Mouse (Mus musculus) spleen, adult 18-20 months (tissue): ENCODE results near the gene Kif5c.
A peak's percentile ranks its signal among the peaks of the same experiment; 100 is the strongest.

Experiments used
- DNase-seq, 2 experiments: peaks; one replicate each; pipeline ENCODE4 v3.0.0; 2022; ENCODE audit warnings: mixed read lengths in 2 of 2

Kif5c gene

GRCm38 (mm10) chr2:49726672-49727071 is 107.6 kb downstream of the Kif5c start:
- DNase-seq = no peak

GRCm38 (mm10) chr2:49727199-49727598 is 108.1 kb downstream of the Kif5c start:
- DNase-seq = peak in 1 of 2 experiments; percentile 35

GRCm38 (mm10) chr2:49727686-49728085 is 108.6 kb downstream of the Kif5c start:
- DNase-seq = no peak

DNA sequence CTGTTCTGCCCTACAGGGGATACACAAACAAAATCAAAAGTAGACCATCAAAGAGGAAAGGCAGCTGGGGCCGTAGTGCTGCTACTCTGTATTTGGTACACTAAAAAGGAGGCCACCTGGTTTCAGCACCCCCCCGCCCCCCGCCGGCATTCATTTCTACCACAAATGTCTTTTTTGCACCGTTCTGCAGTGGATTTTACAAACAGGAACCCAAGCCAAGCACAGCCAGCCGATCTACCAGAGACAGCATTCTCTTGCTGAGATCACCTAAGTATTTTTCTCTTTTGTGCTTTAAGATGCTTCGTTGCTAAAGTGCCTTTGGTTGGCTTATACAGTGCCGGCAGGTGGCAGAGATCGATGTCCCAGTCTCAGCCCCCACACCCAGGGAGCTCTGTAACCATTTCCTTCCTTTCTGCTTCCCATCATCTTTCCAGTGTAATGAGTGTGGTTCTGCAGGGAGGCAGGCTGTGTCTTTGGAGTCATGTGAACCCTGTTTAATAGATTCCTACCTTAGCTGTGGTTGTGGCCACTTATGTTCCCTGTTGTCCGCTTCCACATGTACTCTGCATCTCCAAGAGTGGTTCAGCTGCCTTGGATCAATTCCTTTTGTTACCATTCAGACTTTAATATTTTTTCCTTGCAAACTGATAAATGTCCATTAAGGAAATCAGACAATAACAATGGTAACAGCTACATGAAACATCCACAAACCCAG is 110.0 kb downstream of the Kif5c start:
- no peak for DNase-seq

- DNase-seq = no peak
Observed at GRCm38 (mm10) chr2:49729611-49729969, 110.5 kb downstream of the Kif5c start.

DNA sequence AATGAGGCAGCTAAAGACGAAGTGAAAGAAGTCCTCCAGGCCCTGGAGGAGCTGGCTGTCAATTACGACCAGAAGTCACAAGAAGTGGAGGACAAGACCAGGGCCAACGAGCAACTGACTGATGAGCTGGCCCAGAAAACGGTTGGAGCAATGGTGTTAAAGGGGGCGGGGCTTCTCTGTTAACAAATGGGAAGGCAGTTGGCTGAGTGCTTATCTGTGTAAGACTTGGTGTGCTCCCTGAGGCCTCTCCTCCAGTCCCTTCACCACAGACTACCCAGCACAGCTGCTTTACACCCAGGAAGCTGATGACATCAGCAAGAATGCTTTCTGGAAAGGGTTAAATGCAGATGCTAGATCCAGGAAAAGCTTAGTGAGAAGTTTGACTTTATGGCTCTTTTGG is 111.1 kb downstream of the Kif5c start:
- DNase-seq = no peak

GRCm38 (mm10) chr2:49732745-49733655 is 113.9 kb downstream of the Kif5c start:
- no peak for DNase-seq

GRCm38 (mm10) chr2:49733656-49734008 is 114.5 kb downstream of the Kif5c start:
- peak in 1 of 2 experiments; percentile 22 for DNase-seq

GRCm38 (mm10) chr2:49734013-49734780 is 115.1 kb downstream of the Kif5c start:
- peak in 1 of 2 experiments; percentile 63 for DNase-seq

DNA sequence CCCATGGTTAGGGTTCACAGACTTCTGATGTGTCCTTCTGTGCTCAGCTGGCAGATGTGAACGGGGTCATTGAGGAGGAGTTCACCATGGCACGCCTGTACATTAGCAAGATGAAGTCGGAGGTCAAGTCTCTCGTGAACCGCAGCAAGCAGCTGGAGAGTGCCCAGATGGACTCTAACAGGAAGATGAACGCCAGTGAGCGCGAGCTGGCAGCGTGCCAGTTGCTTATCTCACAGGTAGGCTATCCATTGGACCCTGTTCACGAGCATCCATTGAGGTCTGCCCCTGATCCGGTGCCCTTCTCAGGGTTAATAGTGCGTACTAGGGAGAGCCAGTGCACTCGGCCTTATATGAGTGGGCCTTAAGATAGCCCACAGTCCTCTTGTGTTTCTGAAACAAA is 116.3 kb downstream of the Kif5c start:
- no peak for DNase-seq

DNA sequence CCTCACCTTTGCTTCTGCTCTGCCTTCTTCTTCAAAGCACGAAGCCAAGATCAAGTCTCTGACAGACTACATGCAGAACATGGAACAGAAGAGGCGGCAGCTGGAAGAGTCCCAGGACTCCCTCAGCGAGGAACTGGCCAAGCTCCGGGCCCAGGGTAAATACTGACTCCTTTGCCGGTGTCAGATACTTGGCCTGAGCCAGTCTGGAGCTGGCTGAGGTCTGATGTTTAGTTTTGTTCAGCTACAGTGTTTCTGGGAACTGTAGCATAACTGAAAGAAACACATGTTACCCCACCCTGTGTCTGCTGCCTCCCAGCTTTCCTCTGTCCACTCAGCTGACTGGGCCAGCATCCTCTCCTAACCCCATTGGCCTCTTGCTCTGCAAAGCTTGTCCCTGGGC is 119.9 kb downstream of the Kif5c start:
- DNase-seq = no peak

- DNase-seq = no peak
Observed at GRCm38 (mm10) chr2:49741026-49741425, 121.9 kb downstream of the Kif5c start.

DNA sequence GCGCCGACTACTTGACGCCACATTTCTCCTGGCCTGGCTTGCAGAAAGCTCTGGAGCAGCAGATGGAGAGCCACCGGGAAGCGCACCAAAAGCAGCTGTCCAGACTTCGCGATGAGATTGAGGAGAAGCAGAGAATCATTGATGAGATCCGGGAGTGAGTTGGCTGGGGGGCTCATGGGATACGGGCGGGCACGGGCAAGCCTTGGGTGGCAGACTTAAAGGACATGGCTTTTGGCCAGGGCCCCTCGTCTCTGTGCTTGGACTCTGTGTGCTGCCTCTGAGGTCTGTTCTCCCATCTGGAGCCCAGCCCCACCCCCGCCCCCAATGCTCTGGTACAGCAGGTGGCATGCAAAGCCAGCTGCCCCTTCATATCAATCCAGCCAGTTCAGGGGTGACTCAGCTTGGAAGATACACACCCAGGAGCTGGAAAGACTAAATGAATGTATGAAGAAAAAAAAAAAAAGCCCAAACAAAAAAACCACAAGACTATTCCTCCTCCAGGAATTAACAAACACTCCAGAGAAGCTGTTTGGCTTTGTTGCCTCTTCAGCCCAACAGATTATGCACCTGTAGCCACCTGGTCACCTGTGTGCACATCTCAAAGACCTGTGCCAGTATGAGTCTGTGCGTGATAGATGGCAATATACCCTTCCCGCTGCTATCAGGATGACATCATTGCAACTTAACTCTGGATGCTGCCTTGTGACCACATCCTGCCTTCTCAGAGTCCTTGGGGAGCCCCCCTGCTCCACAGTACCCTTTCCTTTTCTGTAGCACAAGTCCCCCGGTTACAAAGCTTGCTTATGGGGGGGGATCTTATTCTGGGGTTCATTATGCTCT is 123.0 kb downstream of the Kif5c start:
- DNase-seq = no peak

- DNase-seq = no peak
Observed at GRCm38 (mm10) chr2:49742919-49743318, 123.8 kb downstream of the Kif5c start.

- DNase-seq = no peak
Observed at GRCm38 (mm10) chr2:49743775-49744174, 124.7 kb downstream of the Kif5c start.

DNA sequence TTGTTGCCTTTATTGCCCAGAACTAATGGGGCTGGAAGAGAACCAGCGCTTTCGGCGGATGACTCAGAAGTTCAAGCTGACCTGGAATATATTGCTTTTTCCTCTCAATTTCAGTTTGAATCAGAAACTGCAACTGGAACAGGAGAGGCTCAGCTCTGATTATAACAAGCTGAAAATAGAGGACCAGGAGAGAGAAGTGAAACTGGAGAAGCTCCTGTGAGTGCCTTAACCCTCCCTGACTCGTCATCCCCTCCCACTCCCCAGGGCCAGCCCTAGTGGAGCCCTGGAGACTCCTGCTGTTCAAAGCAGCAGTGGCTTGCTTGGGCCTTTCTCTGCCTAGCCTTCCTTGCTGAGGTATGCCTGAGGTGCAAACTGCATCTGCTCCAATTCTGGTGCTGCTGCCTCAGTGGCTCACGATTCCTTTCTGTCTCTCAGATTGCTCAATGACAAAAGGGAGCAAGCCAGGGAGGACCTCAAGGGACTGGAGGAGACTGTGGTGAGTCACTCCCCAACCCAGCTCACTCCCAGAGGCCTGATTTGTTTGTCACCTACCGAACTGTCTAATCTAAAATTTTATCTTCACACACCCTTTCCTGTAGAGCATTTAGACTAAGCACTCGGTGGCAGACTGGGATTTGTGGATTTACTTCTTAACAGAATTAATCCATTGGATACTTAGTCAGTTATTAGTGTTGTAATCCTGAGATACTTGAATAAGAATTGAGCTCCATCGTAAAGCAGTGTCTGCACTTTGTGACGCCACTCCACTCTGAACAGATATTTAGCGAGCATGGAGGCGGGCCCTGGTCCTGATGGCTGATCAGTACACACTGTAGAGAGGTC is 125.4 kb downstream of the Kif5c start:
- no peak for DNase-seq

- DNase-seq = no peak
Observed at GRCm38 (mm10) chr2:49745094-49745781, 126.1 kb downstream of the Kif5c start.

- no peak for DNase-seq
Observed at GRCm38 (mm10) chr2:49746947-49747346, 127.8 kb downstream of the Kif5c start.

GRCm38 (mm10) chr2:49747670-49748069 is 128.6 kb downstream of the Kif5c start:
- no peak for DNase-seq

GRCm38 (mm10) chr2:49748628-49749342 is 129.7 kb downstream of the Kif5c start:
- peak in 1 of 2 experiments; percentile 35 for DNase-seq
